Mouse (Mus musculus): ENCODE data around the gene Dpy19l3. TPM values are rescaled to one million over a fixed set of nuclear protein-coding genes. Genes with fewer than 3 reads are reported as not detected.

Gene Dpy19l3
- polyA plus RNA-seq, 1 experiment from 2014 or later, result 11.2 TPM

GRCm38 (mm10) chr7:35774127-35774526 is 19.9 kb upstream of the Dpy19l3 start:
- Histone ChIP-seq H3K27me3 (replicated peaks) (no peaks in the 10 kb centered on the region), H3K4me3 (no peak overlapping the region), H3K9me3 (no peaks in the 10 kb centered on the region), H3K27ac (replicated peaks) (no peak overlapping the region), H3K36me3 (peaks cover 74% of the 10 kb centered on the region), H3K9ac (no peak overlapping the region), H3K4me1 (peaks cover 10% of the 10 kb centered on the region), H3K4me2 (no peak overlapping the region)
- 89% methylated on average over 12 of the region's 12 CpGs for WGBS
- ATAC-seq (ENCODE audit: extremely low read depth, insufficient number of reproducible peaks, low FRiP score, low TSS enrichment), result no peak

- Histone ChIP-seq H3K9me3 (no peaks in the 10 kb centered on the region), H3K36me3 (peaks cover 58% of the 10 kb centered on the region), H3K4me2 (no peak overlapping the region), H3K4me1 (peaks cover 10% of the 10 kb centered on the region), H3K27me3 (replicated peaks) (no peaks in the 10 kb centered on the region), H3K9ac (no peak overlapping the region), H3K27ac (replicated peaks) (no peak overlapping the region), H3K4me3 (no peak overlapping the region)
- no peak for ATAC-seq (ENCODE audit: extremely low read depth, insufficient number of reproducible peaks, low FRiP score, low TSS enrichment)
- whole genome bisulfite sequencing, result 94% methylated on average over 8 of the region's 8 CpGs
These were observed 18.1 kb upstream of the Dpy19l3 start for GRCm38 (mm10) chr7:35772347-35772746.

GRCm38 (mm10) chr7:35771106-35771505 is 16.9 kb upstream of the Dpy19l3 start:
- no peak for ATAC-seq (ENCODE audit: extremely low read depth, insufficient number of reproducible peaks, low FRiP score, low TSS enrichment)
- Histone ChIP-seq H3K27ac (replicated peaks) (no peak overlapping the region), H3K36me3 (peaks cover 47% of the 10 kb centered on the region), H3K9me3 (no peaks in the 10 kb centered on the region), H3K4me1 (peaks cover 10% of the 10 kb centered on the region), H3K27me3 (replicated peaks) (no peaks in the 10 kb centered on the region), H3K4me2 (no peak overlapping the region), H3K4me3 (no peak overlapping the region), H3K9ac (no peak overlapping the region)

GRCm38 (mm10) chr7:35770122-35770521 is 15.9 kb upstream of the Dpy19l3 start:
- Histone ChIP-seq H3K4me1 (peaks cover 10% of the 10 kb centered on the region), H3K27me3 (replicated peaks) (no peaks in the 10 kb centered on the region), H3K27ac (replicated peaks) (no peak overlapping the region), H3K36me3 (peaks cover 37% of the 10 kb centered on the region), H3K9me3 (no peaks in the 10 kb centered on the region), H3K4me3 (no peak overlapping the region), H3K9ac (no peak overlapping the region), H3K4me2 (no peak overlapping the region)
- no peak for ATAC-seq (ENCODE audit: extremely low read depth, insufficient number of reproducible peaks, low FRiP score, low TSS enrichment)
- 53% methylated on average over 7 of the region's 7 CpGs for WGBS

- 83% methylated on average over 11 of the region's 11 CpGs for WGBS
- 0 out of 2 replicates have a peak, but pooled peaks cover 2% of the 10 kb centered on the region for H3K9me3 ChIP-seq
- no peaks in the 10 kb centered on the region for H3K27me3 ChIP-seq (replicated peaks)
- H3K9ac ChIP-seq, result no peak overlapping the region
- H3K4me1 ChIP-seq, result no peaks in the 10 kb centered on the region
- no peak overlapping the region for H3K4me2 ChIP-seq
- H3K27ac ChIP-seq (replicated peaks), result no peak overlapping the region
- no peak for ATAC-seq (ENCODE audit: extremely low read depth, insufficient number of reproducible peaks, low FRiP score, low TSS enrichment)
- no peaks in the 10 kb centered on the region for H3K36me3 ChIP-seq
- no peak overlapping the region for H3K4me3 ChIP-seq
These were observed 10.2 kb upstream of the Dpy19l3 start for GRCm38 (mm10) chr7:35764461-35764860.

- 50% methylated on average over 5 of the region's 5 CpGs for WGBS
- Histone ChIP-seq H3K4me1 (no peaks in the 10 kb centered on the region), H3K36me3 (no peaks in the 10 kb centered on the region), H3K9me3 (0 out of 2 replicates have a peak, but pooled peaks cover 2% of the 10 kb centered on the region), H3K9ac (no peak overlapping the region), H3K27ac (replicated peaks) (no peak overlapping the region), H3K4me2 (no peak overlapping the region), H3K27me3 (replicated peaks) (no peaks in the 10 kb centered on the region), H3K4me3 (no peak overlapping the region)
- no peak for ATAC-seq (ENCODE audit: extremely low read depth, insufficient number of reproducible peaks, low FRiP score, low TSS enrichment)
These were observed 7.5 kb upstream of the Dpy19l3 start for GRCm38 (mm10) chr7:35761801-35762200.

- no peak for ATAC-seq (ENCODE audit: extremely low read depth, insufficient number of reproducible peaks, low FRiP score, low TSS enrichment)
- 9% methylated on average over 2 of the region's 2 CpGs for WGBS
These were observed 5.3 kb upstream of the Dpy19l3 start for GRCm38 (mm10) chr7:35759602-35760001.

GRCm38 (mm10) chr7:35756510-35757440 is 2.5 kb upstream of the Dpy19l3 start:
- no peak for ATAC-seq (ENCODE audit: extremely low read depth, insufficient number of reproducible peaks, low FRiP score, low TSS enrichment)
- Histone ChIP-seq H3K27ac (replicated peaks) (no peak overlapping the region), H3K27me3 (replicated peaks) (no peaks in the 10 kb centered on the region), H3K36me3 (no peaks in the 10 kb centered on the region), H3K9ac (no peak overlapping the region), H3K9me3 (0 out of 2 replicates have a peak, but pooled peaks cover 2% of the 10 kb centered on the region), H3K4me3 (no peak overlapping the region), H3K4me1 (peaks cover 13% of the 10 kb centered on the region), H3K4me2 (no peak overlapping the region)
- WGBS, result 31% methylated on average over 14 of the region's 14 CpGs

More at GRCm38 (mm10) chr7:35759602-35760001, 5.3 kb upstream of the Dpy19l3 start:
- Histone ChIP-seq H3K4me1 (peaks cover 4% of the 10 kb centered on the region), H3K9me3 (0 out of 2 replicates have a peak, but pooled peaks cover 2% of the 10 kb centered on the region), H3K27me3 (replicated peaks) (no peaks in the 10 kb centered on the region), H3K4me2 (no peak overlapping the region), H3K4me3 (no peak overlapping the region), H3K27ac (replicated peaks) (no peak overlapping the region), H3K9ac (no peak overlapping the region), H3K36me3 (no peaks in the 10 kb centered on the region)

- no peak for ATAC-seq (ENCODE audit: extremely low read depth, insufficient number of reproducible peaks, low FRiP score, low TSS enrichment)
- 70% methylated on average over 4 of the region's 4 CpGs for WGBS
- H3K4me3 ChIP-seq, result peak overlapping the region; percentile 94
- H3K4me1 ChIP-seq, result peaks cover 13% of the 10 kb centered on the region
- H3K9me3 ChIP-seq, result 0 out of 2 replicates have a peak, but pooled peaks cover 1% of the 10 kb centered on the region
- peak overlapping the region; percentile 86 for H3K9ac ChIP-seq
- H3K4me2 ChIP-seq, result peak overlapping the region; percentile 100
- H3K36me3 ChIP-seq, result peaks cover 9% of the 10 kb centered on the region
- H3K27me3 ChIP-seq (replicated peaks), result no peaks in the 10 kb centered on the region
- H3K27ac ChIP-seq (replicated peaks), result peak overlapping the region; percentile 59
These were observed 573 bp upstream of the Dpy19l3 start for GRCm38 (mm10) chr7:35754886-35755168.

GRCm38 (mm10) chr7:35753319-35754032 is 778 bp downstream of the Dpy19l3 start:
- Histone ChIP-seq H3K27ac (replicated peaks) (no peak overlapping the region), H3K9ac (peak overlapping the region; percentile 86), H3K27me3 (replicated peaks) (no peaks in the 10 kb centered on the region), H3K4me3 (peak overlapping the region; percentile 94), H3K4me2 (peak overlapping the region; percentile 100), H3K36me3 (peaks cover 22% of the 10 kb centered on the region), H3K4me1 (peaks cover 13% of the 10 kb centered on the region), H3K9me3 (no peaks in the 10 kb centered on the region)
- 0 out of 2 replicates have a peak, but pooled peaks have one; percentile 3 for ATAC-seq (ENCODE audit: extremely low read depth, insufficient number of reproducible peaks, low FRiP score, low TSS enrichment)
- 4% methylated on average over 15 of the region's 15 CpGs for WGBS

GRCm38 (mm10) chr7:35750873-35751272 is 3.4 kb downstream of the Dpy19l3 start:
- peaks cover 13% of the 10 kb centered on the region for H3K4me1 ChIP-seq
- ATAC-seq (ENCODE audit: extremely low read depth, insufficient number of reproducible peaks, low FRiP score, low TSS enrichment), result no peak
- no peak overlapping the region for H3K4me3 ChIP-seq
- WGBS, result 88% methylated on average over 9 of the region's 9 CpGs
- H3K9me3 ChIP-seq, result no peaks in the 10 kb centered on the region
- no peak overlapping the region for H3K9ac ChIP-seq
- H3K4me2 ChIP-seq, result no peak overlapping the region
- H3K36me3 ChIP-seq, result peaks cover 47% of the 10 kb centered on the region
- H3K27me3 ChIP-seq (replicated peaks), result no peaks in the 10 kb centered on the region
- H3K27ac ChIP-seq (replicated peaks), result no peak overlapping the region
